Mouse (Mus musculus): ENCODE measurements at regions not wholly inside any gene's neighbourhood (a gene's known extent, or its start where the extent isn't known, plus 50 kb on each side); places are given as distances from the start of the nearest gene placed in this dataset.
"Not testable (repeated sequence)": the region's sequence is repeated elsewhere in the genome, so short reads cannot be mapped to it uniquely, and the experiment has no call there.

DNA sequence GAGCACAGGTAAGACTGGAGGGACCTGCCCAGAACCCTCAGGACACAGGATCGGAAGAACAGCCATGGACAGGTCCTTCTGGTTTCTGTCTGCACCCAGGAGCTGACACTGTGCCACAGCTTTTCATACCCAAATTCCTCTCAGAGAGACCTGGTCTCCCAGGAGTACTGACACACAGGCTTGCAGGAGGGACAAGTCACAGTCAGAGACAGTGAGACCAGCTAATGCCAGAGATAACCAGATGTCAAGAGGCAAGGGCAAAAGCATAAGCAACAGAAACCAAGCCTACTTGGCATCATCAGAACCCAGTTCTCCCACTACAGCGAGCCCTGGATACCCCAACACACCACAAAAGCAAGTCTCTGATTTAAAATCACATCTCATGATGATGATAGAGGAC is 122.3 kb downstream of the Gm31371 start:
- not testable (repeated sequence) for H3K9ac ChIP-seq; H3K36me3 ChIP-seq (replicated peaks; ENCODE audit: control insufficient read depth, insufficient read depth); H3K27ac ChIP-seq; DNase-seq (ENCODE audit: low spot score); H3K4me2 ChIP-seq (replicated peaks); H3K27me3 ChIP-seq (ENCODE audit: control insufficient read depth, insufficient read depth, low read length); H3K4me3 ChIP-seq (replicated peaks; ENCODE audit: low read length); H3K4me1 ChIP-seq (replicated peaks; ENCODE audit: control insufficient read depth, insufficient read depth, low read length); ATAC-seq (ENCODE audit: low FRiP score); H3K9me3 ChIP-seq (ENCODE audit: control insufficient read depth, low read length)
- no CpG with 5 or more reads among the region's 2 CpGs for WGBS

DNA sequence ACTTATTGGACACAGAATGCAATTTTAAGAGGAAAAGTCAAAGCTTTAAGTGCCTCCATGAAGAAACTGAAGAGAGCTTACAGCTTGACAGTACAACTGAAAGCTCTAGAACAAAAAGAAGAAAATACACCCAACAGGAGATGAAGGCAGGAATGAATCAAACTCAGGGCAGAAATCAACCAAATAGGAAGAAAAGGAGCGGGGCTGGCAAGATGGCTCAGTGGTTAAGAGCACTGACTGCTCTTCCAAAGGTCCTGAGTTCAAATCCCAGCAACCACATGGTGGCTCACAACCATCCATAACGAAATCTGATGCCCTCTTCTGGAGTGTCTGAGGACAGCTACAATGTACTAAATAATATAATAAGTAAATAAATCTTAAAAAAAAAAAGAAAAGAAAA is 124.8 kb downstream of the Gm31371 start:
- WGBS, result 71% methylated on average over 1 of the region's 2 CpGs
- not testable (repeated sequence) for H3K4me2 ChIP-seq (replicated peaks); H3K4me3 ChIP-seq (replicated peaks; ENCODE audit: low read length); H3K27ac ChIP-seq; ATAC-seq (ENCODE audit: low FRiP score); H3K9ac ChIP-seq; H3K4me1 ChIP-seq (replicated peaks; ENCODE audit: control insufficient read depth, insufficient read depth, low read length); H3K9me3 ChIP-seq (ENCODE audit: control insufficient read depth, low read length); H3K27me3 ChIP-seq (ENCODE audit: control insufficient read depth, insufficient read depth, low read length); H3K36me3 ChIP-seq (replicated peaks; ENCODE audit: control insufficient read depth, insufficient read depth); DNase-seq (ENCODE audit: low spot score)

GRCm38 (mm10) chr8:20030131-20030530 is 126.9 kb downstream of the Gm31371 start:
- WGBS, result 84% methylated on average over 2 of the region's 2 CpGs
- not testable (repeated sequence) for H3K4me1 ChIP-seq (replicated peaks; ENCODE audit: control insufficient read depth, insufficient read depth, low read length); H3K9me3 ChIP-seq (ENCODE audit: control insufficient read depth, low read length); H3K9ac ChIP-seq; H3K27ac ChIP-seq; H3K4me3 ChIP-seq (replicated peaks; ENCODE audit: low read length); H3K27me3 ChIP-seq (ENCODE audit: control insufficient read depth, insufficient read depth, low read length); H3K36me3 ChIP-seq (replicated peaks; ENCODE audit: control insufficient read depth, insufficient read depth); H3K4me2 ChIP-seq (replicated peaks); DNase-seq (ENCODE audit: low spot score); ATAC-seq (ENCODE audit: low FRiP score)

- not testable (repeated sequence) for H3K9me3 ChIP-seq (ENCODE audit: control insufficient read depth, low read length); ATAC-seq (ENCODE audit: low FRiP score); H3K27ac ChIP-seq; H3K27me3 ChIP-seq (ENCODE audit: control insufficient read depth, insufficient read depth, low read length); H3K9ac ChIP-seq; H3K4me3 ChIP-seq (replicated peaks; ENCODE audit: low read length); DNase-seq (ENCODE audit: low spot score); H3K4me2 ChIP-seq (replicated peaks); H3K36me3 ChIP-seq (replicated peaks; ENCODE audit: control insufficient read depth, insufficient read depth); H3K4me1 ChIP-seq (replicated peaks; ENCODE audit: control insufficient read depth, insufficient read depth, low read length)
- 73% methylated on average over 2 of the region's 3 CpGs for WGBS
These were observed 154.4 kb downstream of the Gm31371 start for GRCm38 (mm10) chr8:20057626-20058025.

DNA sequence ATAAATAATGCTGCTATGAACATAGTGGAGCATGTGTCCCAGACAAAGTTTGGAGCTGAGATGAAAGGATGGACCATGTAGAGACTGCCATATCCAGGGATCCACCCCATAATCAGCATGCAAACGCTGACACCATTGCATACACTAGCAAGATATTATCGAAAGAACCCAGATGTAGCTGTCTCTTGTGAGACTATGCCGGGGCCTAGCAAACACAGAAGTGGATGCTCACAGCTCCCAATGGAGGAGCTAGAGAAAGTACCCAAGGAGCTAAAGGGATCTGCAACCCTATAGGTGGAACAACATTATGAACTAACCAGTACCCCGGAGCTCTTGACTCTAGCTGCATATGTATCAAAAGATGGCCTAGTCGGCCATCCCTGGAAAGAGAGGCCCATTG is 194.9 kb downstream of the Gm31371 start:
- ATAC-seq (ENCODE audit: low FRiP score); DNase-seq (ENCODE audit: low spot score); H3K27me3 ChIP-seq (ENCODE audit: control insufficient read depth, insufficient read depth, low read length); H3K36me3 ChIP-seq (replicated peaks; ENCODE audit: control insufficient read depth, insufficient read depth); H3K4me3 ChIP-seq (replicated peaks; ENCODE audit: low read length); H3K4me2 ChIP-seq (replicated peaks); H3K27ac ChIP-seq; H3K9ac ChIP-seq; H3K4me1 ChIP-seq (replicated peaks; ENCODE audit: control insufficient read depth, insufficient read depth, low read length); H3K9me3 ChIP-seq (ENCODE audit: control insufficient read depth, low read length): not testable (repeated sequence)
- WGBS, result 83% methylated on average over 4 of the region's 5 CpGs

- not testable (repeated sequence) for H3K4me1 ChIP-seq (replicated peaks; ENCODE audit: control insufficient read depth, insufficient read depth, low read length); H3K4me2 ChIP-seq (replicated peaks); H3K27me3 ChIP-seq (ENCODE audit: control insufficient read depth, insufficient read depth, low read length); H3K36me3 ChIP-seq (replicated peaks; ENCODE audit: control insufficient read depth, insufficient read depth); H3K4me3 ChIP-seq (replicated peaks; ENCODE audit: low read length); H3K9me3 ChIP-seq (ENCODE audit: control insufficient read depth, low read length); DNase-seq (ENCODE audit: low spot score); H3K9ac ChIP-seq; ATAC-seq (ENCODE audit: low FRiP score); H3K27ac ChIP-seq
- WGBS, result no CpG with 5 or more reads among the region's 1 CpGs
These were observed 197.0 kb downstream of the Gm31371 start for GRCm38 (mm10) chr8:20100241-20100640.

- WGBS, result no CpG with 5 or more reads among the region's 2 CpGs
- not testable (repeated sequence) for H3K4me1 ChIP-seq (replicated peaks; ENCODE audit: control insufficient read depth, insufficient read depth, low read length); H3K27me3 ChIP-seq (ENCODE audit: control insufficient read depth, insufficient read depth, low read length); DNase-seq (ENCODE audit: low spot score); H3K36me3 ChIP-seq (replicated peaks; ENCODE audit: control insufficient read depth, insufficient read depth); ATAC-seq (ENCODE audit: low FRiP score); H3K9ac ChIP-seq; H3K27ac ChIP-seq; H3K4me2 ChIP-seq (replicated peaks); H3K9me3 ChIP-seq (ENCODE audit: control insufficient read depth, low read length); H3K4me3 ChIP-seq (replicated peaks; ENCODE audit: low read length)
These were observed 199.2 kb downstream of the Gm31371 start for GRCm38 (mm10) chr8:20102374-20102773.

DNA sequence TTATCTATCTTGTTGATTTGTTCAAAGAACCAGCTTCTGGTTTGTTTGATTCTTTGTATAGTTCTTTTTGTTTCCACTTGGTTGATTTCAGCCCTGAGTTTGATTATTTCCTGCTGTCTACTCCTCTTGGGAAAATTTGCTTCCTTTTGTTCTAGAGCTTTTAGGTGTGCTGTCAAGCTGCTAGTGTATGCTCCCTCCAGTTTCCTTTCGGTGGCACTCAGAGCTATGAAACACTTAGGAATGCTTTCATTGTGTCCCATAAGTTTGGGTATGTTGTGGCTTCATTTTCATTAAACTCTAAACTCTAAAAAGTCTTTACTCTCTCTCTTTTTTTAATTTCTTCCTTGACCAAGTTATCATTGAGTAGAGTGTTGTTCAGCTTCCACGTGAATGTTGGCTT is 204.0 kb downstream of the Gm31371 start:
- H3K36me3 ChIP-seq (replicated peaks; ENCODE audit: control insufficient read depth, insufficient read depth); DNase-seq (ENCODE audit: low spot score); H3K9me3 ChIP-seq (ENCODE audit: control insufficient read depth, low read length); H3K4me1 ChIP-seq (replicated peaks; ENCODE audit: control insufficient read depth, insufficient read depth, low read length); H3K4me3 ChIP-seq (replicated peaks; ENCODE audit: low read length); H3K27ac ChIP-seq; H3K27me3 ChIP-seq (ENCODE audit: control insufficient read depth, insufficient read depth, low read length); H3K4me2 ChIP-seq (replicated peaks); H3K9ac ChIP-seq; ATAC-seq (ENCODE audit: low FRiP score): not testable (repeated sequence)
- 88% methylated on average over 1 of the region's 2 CpGs for WGBS

DNA sequence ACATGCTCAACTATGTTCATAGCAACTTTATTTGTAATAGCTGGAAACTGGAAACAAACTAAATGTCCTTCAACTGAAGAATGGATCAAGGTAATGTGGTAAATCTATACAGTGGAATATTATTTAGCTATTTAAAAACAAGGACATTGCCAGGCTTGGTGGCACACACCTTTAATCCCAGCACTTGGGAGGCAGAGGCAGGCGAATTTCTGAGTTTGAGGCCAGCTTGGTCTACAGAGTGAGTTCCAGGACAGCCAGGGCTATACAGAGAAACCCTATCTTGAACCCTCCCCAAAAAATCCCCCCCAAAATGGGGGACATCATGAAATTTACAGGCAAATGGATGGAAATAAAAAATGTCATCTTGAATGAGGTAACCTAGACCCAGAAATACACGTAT is 213.6 kb downstream of the Gm31371 start:
- WGBS, result 74% methylated on average over 2 of the region's 2 CpGs
- H3K27me3 ChIP-seq (ENCODE audit: control insufficient read depth, insufficient read depth, low read length); DNase-seq (ENCODE audit: low spot score); H3K4me1 ChIP-seq (replicated peaks; ENCODE audit: control insufficient read depth, insufficient read depth, low read length); H3K36me3 ChIP-seq (replicated peaks; ENCODE audit: control insufficient read depth, insufficient read depth); H3K9me3 ChIP-seq (ENCODE audit: control insufficient read depth, low read length); H3K4me2 ChIP-seq (replicated peaks); H3K9ac ChIP-seq; H3K27ac ChIP-seq; ATAC-seq (ENCODE audit: low FRiP score); H3K4me3 ChIP-seq (replicated peaks; ENCODE audit: low read length): not testable (repeated sequence)

- not testable (repeated sequence) for H3K4me3 ChIP-seq (replicated peaks; ENCODE audit: low read length); H3K4me2 ChIP-seq (replicated peaks); H3K9ac ChIP-seq; ATAC-seq (ENCODE audit: low FRiP score); H3K36me3 ChIP-seq (replicated peaks; ENCODE audit: control insufficient read depth, insufficient read depth); H3K4me1 ChIP-seq (replicated peaks; ENCODE audit: control insufficient read depth, insufficient read depth, low read length); H3K27ac ChIP-seq; H3K9me3 ChIP-seq (ENCODE audit: control insufficient read depth, low read length); H3K27me3 ChIP-seq (ENCODE audit: control insufficient read depth, insufficient read depth, low read length); DNase-seq (ENCODE audit: low spot score)
- 85% methylated on average over 4 of the region's 4 CpGs for WGBS
These were observed 216.4 kb downstream of the Gm31371 start for GRCm38 (mm10) chr8:20119581-20119980.
